In genomic region chr15:102733759-102734531, GRCm38 (mm10) we compare ENCODE assay signal across 16 mouse cellular contexts. TPM values are rescaled to one million over a fixed set of nuclear protein-coding genes. Genes with fewer than 3 reads are reported as not detected.
DNase-seq lines count a peak whose midpoint lies in the region; ATAC-seq lines count a peak whose summit lies in the region.
"Had no signal": no experiment of that assay in that cellular context is flagged by ENCODE, and none has a peak within 500 bp of the region (broad histone marks: within the 10 kb centered on the region; RNA-seq: fewer than 3 reads in every experiment).

No protein-coding gene starts in this region.

- H3K4me3 ChIP-seq in hindbrain, embryonic 14.5 days (replicated peaks; ENCODE audit: low read length): no peak overlapping the region
- H3K4me3 ChIP-seq in hindbrain, embryonic 11.5 days (ENCODE audit: low read depth, low read length): no peak overlapping the region
- H3K4me3 ChIP-seq in midbrain, embryonic 16.5 days (ENCODE audit: low read depth, low read length): no peak overlapping the region
- no peak overlapping the region for H3K4me3 ChIP-seq in midbrain, embryonic 13.5 days (replicated peaks)
- H3K4me3 ChIP-seq in neural tube, embryonic 13.5 days: no peak overlapping the region
- H3K4me3 ChIP-seq: heart, adult 2 months; heart, embryonic 15.5 days; limb, embryonic 10.5 days had no signal

- 75% methylated on average over 28 of the region's 28 CpGs for WGBS in hindbrain, embryonic 14.5 days
- WGBS in hindbrain, embryonic 11.5 days: 87% methylated on average over 28 of the region's 28 CpGs
- 87% methylated on average over 28 of the region's 28 CpGs for WGBS in midbrain, embryonic 16.5 days
- WGBS in midbrain, embryonic 13.5 days: 85% methylated on average over 28 of the region's 28 CpGs
- WGBS in neural tube, embryonic 13.5 days: 71% methylated on average over 28 of the region's 28 CpGs

- no peak for ATAC-seq in hindbrain, embryonic 14.5 days (ENCODE audit: low FRiP score)
- ATAC-seq in hindbrain, embryonic 11.5 days (ENCODE audit: low FRiP score): no peak
- ATAC-seq in midbrain, embryonic 16.5 days: no peak
- no peak for ATAC-seq in midbrain, embryonic 13.5 days
- no peak for ATAC-seq in neural tube, embryonic 13.5 days (ENCODE audit: low read depth)

- peaks cover 27% of the 10 kb centered on the region for H3K4me1 ChIP-seq in hindbrain, embryonic 14.5 days (replicated peaks; ENCODE audit: control insufficient read depth, insufficient read depth, low read length)
- no peaks in the 10 kb centered on the region for H3K4me1 ChIP-seq in hindbrain, embryonic 11.5 days (replicated peaks; ENCODE audit: control insufficient read depth, insufficient read depth, low read length)
- peaks cover 14% of the 10 kb centered on the region for H3K4me1 ChIP-seq in midbrain, embryonic 16.5 days (ENCODE audit: control insufficient read depth, insufficient read depth, low read length)
- H3K4me1 ChIP-seq in midbrain, embryonic 13.5 days (replicated peaks): peaks cover 18% of the 10 kb centered on the region
- peaks cover 54% of the 10 kb centered on the region for H3K4me1 ChIP-seq in neural tube, embryonic 13.5 days (replicated peaks)

- H3K36me3 ChIP-seq in hindbrain, embryonic 14.5 days (replicated peaks; ENCODE audit: control insufficient read depth, insufficient read depth): no peaks in the 10 kb centered on the region
- H3K36me3 ChIP-seq in hindbrain, embryonic 11.5 days (ENCODE audit: control insufficient read depth, insufficient read depth, low read length): no peaks in the 10 kb centered on the region
- H3K36me3 ChIP-seq in midbrain, embryonic 16.5 days (ENCODE audit: control insufficient read depth, insufficient read depth, low read length): no peaks in the 10 kb centered on the region
- H3K36me3 ChIP-seq in midbrain, embryonic 13.5 days: no peaks in the 10 kb centered on the region
- H3K36me3 ChIP-seq in neural tube, embryonic 13.5 days: no peaks in the 10 kb centered on the region
- H3K36me3 ChIP-seq: heart, embryonic 15.5 days; limb, embryonic 10.5 days had no signal

- H3K27ac ChIP-seq in hindbrain, embryonic 14.5 days: peak overlapping the region; percentile 75
- H3K27ac ChIP-seq in hindbrain, embryonic 11.5 days (ENCODE audit: low read depth, low read length): no peak overlapping the region
- peak overlapping the region; percentile 38; the same call in 1 of the 2 replicates for H3K27ac ChIP-seq in midbrain, embryonic 16.5 days (ENCODE audit: low read length)
- no peak overlapping the region for H3K27ac ChIP-seq in midbrain, embryonic 13.5 days
- peak overlapping the region; percentile 89 for H3K27ac ChIP-seq in neural tube, embryonic 13.5 days (replicated peaks)
- H3K27ac ChIP-seq: heart, adult 2 months; heart, embryonic 15.5 days; limb, embryonic 10.5 days had no signal

- peak; percentile 54 for DNase-seq in cerebellum, adult 9-10 months
- DNase-seq in cerebellum, adult 11 months: no peak
- DNase-seq in hindbrain, embryonic 14.5 days (ENCODE audit: low spot score): no peak
- no peak for DNase-seq in hindbrain, embryonic 11.5 days (ENCODE audit: low spot score)
- no peak for DNase-seq in B cell, adult 2 months
- DNase-seq: heart, adult 2 months; kidney, adult 18-20 months; kidney, postnatal 14 days; lung, adult 2 months; lung, postnatal 36 days had no signal

- no peak overlapping the region for H3K4me2 ChIP-seq in hindbrain, embryonic 14.5 days (replicated peaks)
- H3K4me2 ChIP-seq in hindbrain, embryonic 11.5 days (replicated peaks; ENCODE audit: low read depth, low read length): no peak overlapping the region
- H3K4me2 ChIP-seq in midbrain, embryonic 16.5 days (ENCODE audit: low read length): no peak overlapping the region
- no peak overlapping the region for H3K4me2 ChIP-seq in midbrain, embryonic 13.5 days (replicated peaks)
- no peak overlapping the region for H3K4me2 ChIP-seq in neural tube, embryonic 13.5 days
- H3K4me2 ChIP-seq: heart, embryonic 15.5 days; liver, embryonic 11.5 days had no signal

- H3K27me3 ChIP-seq in hindbrain, embryonic 14.5 days (ENCODE audit: control insufficient read depth, insufficient read depth, low read length): no peaks in the 10 kb centered on the region
- peaks cover 13% of the 10 kb centered on the region for H3K27me3 ChIP-seq in hindbrain, embryonic 11.5 days (ENCODE audit: control insufficient read depth, insufficient read depth, low read length)
- H3K27me3 ChIP-seq in midbrain, embryonic 16.5 days (ENCODE audit: control insufficient read depth, insufficient read depth, low read depth, low read length): no peaks in the 10 kb centered on the region
- peaks cover 41% of the 10 kb centered on the region for H3K27me3 ChIP-seq in midbrain, embryonic 13.5 days
- peaks cover 47% of the 10 kb centered on the region for H3K27me3 ChIP-seq in neural tube, embryonic 13.5 days

- peak overlapping the region; percentile 25; the same call in 1 of the 2 replicates for H3K9ac ChIP-seq in hindbrain, embryonic 14.5 days
- no peak overlapping the region for H3K9ac ChIP-seq in hindbrain, embryonic 11.5 days (ENCODE audit: low read depth, low read length)
- no peak overlapping the region for H3K9ac ChIP-seq in midbrain, embryonic 16.5 days (ENCODE audit: low read depth, low read length)
- no peak overlapping the region for H3K9ac ChIP-seq in midbrain, embryonic 13.5 days (replicated peaks)
- no peak overlapping the region for H3K9ac ChIP-seq in neural tube, embryonic 13.5 days
- H3K9ac ChIP-seq: heart, embryonic 15.5 days had no signal

- no peaks in the 10 kb centered on the region for H3K9me3 ChIP-seq in hindbrain, embryonic 14.5 days (ENCODE audit: control insufficient read depth, low read length)
- no peaks in the 10 kb centered on the region for H3K9me3 ChIP-seq in hindbrain, embryonic 11.5 days (ENCODE audit: control insufficient read depth, low read length)
- H3K9me3 ChIP-seq in midbrain, embryonic 16.5 days (replicated peaks; ENCODE audit: control insufficient read depth, low read length, poor library complexity, severe bottlenecking): no peaks in the 10 kb centered on the region
- H3K9me3 ChIP-seq in midbrain, embryonic 13.5 days: no peaks in the 10 kb centered on the region
- H3K9me3 ChIP-seq in neural tube, embryonic 13.5 days: no peaks in the 10 kb centered on the region
- H3K9me3 ChIP-seq: heart, embryonic 15.5 days; limb, embryonic 10.5 days had no signal

RNA-seq across cellular contexts. Expression of gene Calcoco1, which starts 12.0 kb away (rescaled TPM):
- polyA plus RNA-seq in hindbrain, embryonic 14.5 days (2014; fragmentation: Nextera tagmentation; extraction: Ambion mirVana): 32.2 and 33.1 TPM in 2 replicates
- polyA plus RNA-seq in hindbrain, embryonic 11.5 days (2014; fragmentation: Nextera tagmentation; extraction: Ambion mirVana): 26.2 and 30.1 TPM in 2 replicates
- 38.3 and 38.7 TPM in 2 replicates for polyA plus RNA-seq in midbrain, embryonic 16.5 days (2015; fragmentation: Nextera tagmentation; extraction: Ambion mirVana)
- 41.9 and 51.1 TPM in 2 replicates for polyA plus RNA-seq in midbrain, embryonic 13.5 days (2015; fragmentation: Nextera tagmentation; extraction: Ambion mirVana)
- polyA plus RNA-seq in neural tube, embryonic 13.5 days (2015; fragmentation: Nextera tagmentation; extraction: Ambion mirVana): 35.7 and 41.9 TPM in 2 replicates

Comparison
In these comparisons a context has a peak if more than half of its experiments do, and no peak if none do; other contexts are left out.
1. H3K27ac ChIP-seq: peak in hindbrain, embryonic 14.5 days (single experiment), midbrain, embryonic 16.5 days (single experiment) and neural tube, embryonic 13.5 days (single experiment); none in hindbrain, embryonic 11.5 days (single experiment) and midbrain, embryonic 13.5 days (single experiment).